ENCODE assay signal across 8 mouse cellular contexts in the genomic region with DNA sequence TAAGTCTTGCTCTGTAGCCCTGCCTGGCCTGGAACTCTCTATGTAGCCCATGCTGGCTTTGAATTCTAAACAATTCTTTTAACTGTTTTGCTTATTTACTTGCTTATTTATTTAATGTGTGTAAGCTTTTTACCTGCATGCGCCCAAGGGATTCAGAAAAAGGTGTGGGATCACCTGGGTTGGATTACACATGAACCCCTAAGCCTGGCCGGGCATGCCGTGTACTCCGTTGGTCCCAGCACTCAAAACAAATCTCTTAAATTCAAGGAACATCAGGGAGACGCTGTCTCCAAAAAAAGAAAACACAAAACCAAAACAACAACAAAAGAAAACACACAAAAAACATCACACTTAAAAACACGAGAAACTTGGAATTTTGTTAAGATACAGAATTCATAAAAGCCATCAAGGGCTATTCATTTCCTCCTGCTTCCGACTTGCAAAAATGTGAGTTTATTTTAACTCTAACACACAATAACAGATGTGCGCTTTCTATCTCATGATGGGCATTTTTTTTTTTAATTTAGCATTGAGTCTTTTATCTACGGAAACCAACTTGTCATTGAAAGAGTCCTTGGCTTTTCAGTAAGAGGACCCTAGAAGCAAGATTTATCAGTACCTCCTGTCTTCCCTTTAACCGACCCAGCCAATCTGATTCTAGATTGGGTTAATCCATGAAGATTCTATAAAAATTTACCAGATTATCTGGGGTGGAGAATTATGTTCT. TPM values are rescaled to one million over a fixed set of nuclear protein-coding genes. Genes with fewer than 3 reads are reported as not detected.
DNase-seq lines count a peak whose midpoint lies in the region; ATAC-seq lines count a peak whose summit lies in the region.

No protein-coding gene starts in this region.

- H3K4me1 ChIP-seq in lung, embryonic 15.5 days, result peaks cover 12% of the 10 kb centered on the region
- H3K4me1 ChIP-seq in embryonic facial prominence, embryonic 12.5 days, result peaks cover 12% of the 10 kb centered on the region; the same call in 1 of the 2 replicates

- no peaks in the 10 kb centered on the region for H3K9me3 ChIP-seq in lung, embryonic 15.5 days
- H3K9me3 ChIP-seq in embryonic facial prominence, embryonic 12.5 days, result no peaks in the 10 kb centered on the region

- no peaks in the 10 kb centered on the region for H3K27me3 ChIP-seq in lung, embryonic 15.5 days
- no peaks in the 10 kb centered on the region for H3K27me3 ChIP-seq in embryonic facial prominence, embryonic 12.5 days

- peak overlapping the region; percentile 67 for H3K27ac ChIP-seq in lung, embryonic 15.5 days
- peak overlapping the region; percentile 96 for H3K27ac ChIP-seq in embryonic facial prominence, embryonic 12.5 days

- DNase-seq in lung, postnatal 10 days, result no peak
- peak; percentile 19 for DNase-seq in naive thymus-derived CD4-positive, alpha-beta T cell, adult 2 months (ENCODE audit: low read depth)
- DNase-seq in Muller cell, postnatal 12 days (ENCODE audit: inconsistent ontology term), result no peak
- DNase-seq in adrenal gland, postnatal 36 days, result no peak
- no peak for DNase-seq in gastrocnemius, postnatal 25 days

- 55% methylated on average over 10 of the region's 10 CpGs for WGBS in lung, embryonic 15.5 days
- WGBS in embryonic facial prominence, embryonic 12.5 days, result 66% methylated on average over 10 of the region's 10 CpGs

- H3K4me3 ChIP-seq in lung, embryonic 15.5 days, result peak overlapping the region; percentile 86
- peak overlapping the region; percentile 76 for H3K4me3 ChIP-seq in embryonic facial prominence, embryonic 12.5 days

- ATAC-seq in lung, embryonic 15.5 days (ENCODE audit: borderline replicate concordance, extremely low read depth, low FRiP score, low TSS enrichment), result no peak
- no peak for ATAC-seq in embryonic facial prominence, embryonic 12.5 days (ENCODE audit: insufficient number of reproducible peaks, insufficient read depth, low FRiP score, low TSS enrichment)
- peak; percentile 4 for ATAC-seq in inflammation-experienced regulatory T-cells, adult 6 months

- H3K9ac ChIP-seq in lung, embryonic 15.5 days, result peak overlapping the region; percentile 53
- peak overlapping the region; percentile 89 for H3K9ac ChIP-seq in embryonic facial prominence, embryonic 12.5 days

- H3K36me3 ChIP-seq in lung, embryonic 15.5 days, result 0 out of 2 replicates have a peak, but pooled peaks cover 3% of the 10 kb centered on the region
- 0 out of 2 replicates have a peak, but pooled peaks cover 5% of the 10 kb centered on the region for H3K36me3 ChIP-seq in embryonic facial prominence, embryonic 12.5 days

- H3K4me2 ChIP-seq in lung, embryonic 15.5 days, result peak overlapping the region; percentile 62
- peak overlapping the region; percentile 60 for H3K4me2 ChIP-seq in embryonic facial prominence, embryonic 12.5 days (replicated peaks)

RNA-seq across cellular contexts. Expression of a gene that starts 0.7 kb away (rescaled TPM):
- 126 and 133 TPM in 2 replicates for polyA plus RNA-seq in lung, embryonic 15.5 days (2015; fragmentation: Nextera tagmentation; extraction: Ambion mirVana)
- 147 and 155 TPM in 2 replicates for polyA plus RNA-seq in embryonic facial prominence, embryonic 12.5 days (2016; fragmentation: Nextera tagmentation; extraction: Ambion mirVana)
- polyA plus RNA-seq in inflammation-experienced regulatory T-cells, adult 6 months (2017; shearing (Covaris generic)), result 100 to 1,000 TPM; 121 to 136 (median 133) TPM
- total RNA-seq in adrenal gland, postnatal 36 days (2021), result 100 to 1,000 TPM; 311 to 394 TPM
- 10 to 100 TPM; 34.1 to 38.5 TPM for total RNA-seq in gastrocnemius, postnatal 25 days (2021)

RNA-seq across cellular contexts. Expression of a gene that starts 42.3 kb away (rescaled TPM):
- polyA plus RNA-seq in lung, embryonic 15.5 days (2015; fragmentation: Nextera tagmentation; extraction: Ambion mirVana), result 330 and 331 TPM in 2 replicates
- 349 and 370 TPM in 2 replicates for polyA plus RNA-seq in embryonic facial prominence, embryonic 12.5 days (2016; fragmentation: Nextera tagmentation; extraction: Ambion mirVana)
- 100 to 1,000 TPM; 129 to 226 (median 154) TPM for polyA plus RNA-seq in inflammation-experienced regulatory T-cells, adult 6 months (2017; shearing (Covaris generic))
- 1,000 to 10,000 TPM; 1,397 to 1,482 TPM for total RNA-seq in adrenal gland, postnatal 36 days (2021)
- 100 to 1,000 TPM; 162 to 179 TPM for total RNA-seq in gastrocnemius, postnatal 25 days (2021)

RNA-seq across cellular contexts. Expression of a gene that starts 42.4 kb away (rescaled TPM):
- 303 and 360 TPM in 2 replicates for polyA plus RNA-seq in lung, embryonic 15.5 days (2015; fragmentation: Nextera tagmentation; extraction: Ambion mirVana)
- 427 and 440 TPM in 2 replicates for polyA plus RNA-seq in embryonic facial prominence, embryonic 12.5 days (2016; fragmentation: Nextera tagmentation; extraction: Ambion mirVana)
- polyA plus RNA-seq in inflammation-experienced regulatory T-cells, adult 6 months (2017; shearing (Covaris generic)), result 100 to 1,000 TPM; 172 to 181 (median 174) TPM
- 100 to 1,000 TPM; 769 to 795 TPM for total RNA-seq in adrenal gland, postnatal 36 days (2021)
- 10 to 100 TPM; 83.7 to 88.8 TPM for total RNA-seq in gastrocnemius, postnatal 25 days (2021)
